In the genomic region with DNA sequence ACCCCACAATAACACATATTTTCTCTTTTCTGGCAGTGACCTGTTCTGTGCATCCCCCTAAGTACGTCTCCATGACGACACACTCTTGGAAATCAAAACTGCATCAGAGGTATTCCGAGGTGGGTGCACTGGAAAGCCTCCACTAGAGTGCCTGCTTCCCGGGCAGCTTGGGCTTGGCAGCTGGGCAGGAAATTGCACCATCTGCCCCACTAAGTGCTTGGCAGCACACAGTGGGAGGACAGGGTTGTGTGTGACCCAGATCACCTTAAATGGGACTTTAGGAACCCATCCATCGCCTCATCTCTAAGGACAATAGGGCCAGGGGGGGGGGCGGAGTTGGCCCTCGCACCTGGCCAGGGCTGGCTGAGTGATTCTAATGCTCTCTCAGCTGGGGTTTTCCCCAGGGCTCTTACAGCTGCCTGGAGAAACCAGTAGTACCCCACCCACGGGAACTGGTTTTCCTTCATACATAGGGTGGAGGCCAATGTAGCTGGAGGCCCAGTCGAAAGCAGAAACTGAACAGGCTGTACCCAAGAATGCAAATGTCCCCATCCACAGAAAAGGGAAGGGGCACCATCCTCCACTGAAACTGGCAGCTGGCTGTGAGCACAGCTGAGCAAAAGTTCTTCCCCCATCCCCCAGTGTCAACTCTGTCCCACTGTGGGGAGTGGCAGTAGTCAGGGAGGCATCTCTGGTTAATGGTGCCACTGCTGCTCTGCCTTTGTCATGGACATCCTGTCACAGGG, we compare ENCODE assay signal across 10 mouse cellular contexts.
DNase-seq lines count a peak whose midpoint lies in the region; ATAC-seq lines count a peak whose summit lies in the region.
"Had no signal": no experiment of that assay in that cellular context is flagged by ENCODE, and none has a peak within 500 bp of the region (broad histone marks: within the 10 kb centered on the region; RNA-seq: fewer than 3 reads in every experiment).

No protein-coding gene starts in this region.

- H3K4me2 ChIP-seq in heart, embryonic 11.5 days, result no peak overlapping the region
- no peak overlapping the region for H3K4me2 ChIP-seq in intestine, embryonic 16.5 days (ENCODE audit: low read depth, low read length)
- H3K4me2 ChIP-seq: hindbrain, embryonic 15.5 days had no signal

- H3K4me3 ChIP-seq in heart, embryonic 11.5 days (ENCODE audit: low read depth, low read length), result no peak overlapping the region
- no peak overlapping the region for H3K4me3 ChIP-seq in intestine, embryonic 16.5 days (ENCODE audit: low read length)
- H3K4me3 ChIP-seq: erythroblast, embryonic 14.5 days; hindbrain, embryonic 15.5 days had no signal

- peaks cover 6% of the 10 kb centered on the region; the same call in 1 of the 2 replicates for H3K4me1 ChIP-seq in heart, embryonic 11.5 days (ENCODE audit: control insufficient read depth, insufficient read depth, low read length)
- peaks cover 24% of the 10 kb centered on the region for H3K4me1 ChIP-seq in intestine, embryonic 16.5 days (ENCODE audit: control insufficient read depth, insufficient read depth, low read length)
- H3K4me1 ChIP-seq: hindbrain, embryonic 15.5 days had no signal

- no peak for ATAC-seq in heart, embryonic 11.5 days (replicated peaks; ENCODE audit: insufficient number of reproducible peaks, low FRiP score, low TSS enrichment)
- ATAC-seq in CD4-positive, CD25-positive, alpha-beta regulatory T cell, adult 4 months, result peak; percentile 81
- peak; percentile 65 for ATAC-seq in intestine, embryonic 16.5 days

- intact Hi-C loops in left cerebral cortex, postnatal 36 days (cut with DNase I), result no loop called here

- 63% methylated on average over 9 of the region's 9 CpGs for WGBS in heart, embryonic 11.5 days (ENCODE audit: insufficient replicate concordance)
- 53% methylated on average over 9 of the region's 9 CpGs for WGBS in intestine, embryonic 16.5 days

- peak; percentile 98 for DNase-seq in heart, adult 11 months
- DNase-seq in skeletal muscle tissue, adult 2 months (ENCODE audit: low read depth, low spot score), result peak; percentile 59
- DNase-seq in cerebellum, adult 18-20 months, result no peak
- DNase-seq in left cerebral cortex, postnatal 36 days (ENCODE audit: low spot score in 2 of 2), result no peak
- DNase-seq in frontal cortex, postnatal 10 days (ENCODE audit: low spot score in 2 of 2), result no peak

- no peak overlapping the region for H3K9ac ChIP-seq in heart, embryonic 11.5 days (ENCODE audit: low read depth, low read length)
- no peak overlapping the region for H3K9ac ChIP-seq in intestine, embryonic 16.5 days (ENCODE audit: low read depth, low read length)
- H3K9ac ChIP-seq: hindbrain, embryonic 15.5 days had no signal

- H3K27me3 ChIP-seq in heart, embryonic 11.5 days (ENCODE audit: control insufficient read depth, insufficient read depth, low read length), result no peaks in the 10 kb centered on the region
- no peaks in the 10 kb centered on the region for H3K27me3 ChIP-seq in intestine, embryonic 16.5 days (replicated peaks; ENCODE audit: control insufficient read depth, insufficient read depth, low read length)
- H3K27me3 ChIP-seq: hindbrain, embryonic 15.5 days had no signal

- no peak overlapping the region for H3K27ac ChIP-seq in heart, embryonic 11.5 days (ENCODE audit: low read depth, low read length)
- 0 out of 2 replicates have a peak overlapping the region, but pooled peaks have one; percentile 18 for H3K27ac ChIP-seq in intestine, embryonic 16.5 days (ENCODE audit: low read length)
- H3K27ac ChIP-seq: hindbrain, embryonic 15.5 days had no signal

- H3K9me3 ChIP-seq in heart, embryonic 11.5 days (replicated peaks; ENCODE audit: control insufficient read depth, low read length), result no peaks in the 10 kb centered on the region
- no peaks in the 10 kb centered on the region for H3K9me3 ChIP-seq in intestine, embryonic 16.5 days (ENCODE audit: control insufficient read depth, low read length)
- H3K9me3 ChIP-seq: hindbrain, embryonic 15.5 days had no signal

- no peaks in the 10 kb centered on the region for H3K36me3 ChIP-seq in heart, embryonic 11.5 days (ENCODE audit: control insufficient read depth, insufficient read depth, low read length)
- no peaks in the 10 kb centered on the region for H3K36me3 ChIP-seq in intestine, embryonic 16.5 days (ENCODE audit: control insufficient read depth, insufficient read depth, low read length)
- H3K36me3 ChIP-seq: hindbrain, embryonic 15.5 days had no signal

Comparison
In these comparisons a context has a peak if more than half of its experiments do, and no peak if none do; other contexts are left out.
1. DNase-seq: peak in heart, adult 11 months (single experiment) and skeletal muscle tissue, adult 2 months (single experiment); none in cerebellum, adult 18-20 months (0 of 2), left cerebral cortex, postnatal 36 days (0 of 2) and frontal cortex, postnatal 10 days (0 of 2).